Mouse (Mus musculus) mature B cell (primary cell): ENCODE results near the gene Sypl2.

Source experiments
- in situ Hi-C: fragments of 300-500 bp; cut with MboI; formaldehyde crosslinking; loops from 2 replicates; pipeline ENCODE4 v1.14.3; 2019

Gene Sypl2

DNA sequence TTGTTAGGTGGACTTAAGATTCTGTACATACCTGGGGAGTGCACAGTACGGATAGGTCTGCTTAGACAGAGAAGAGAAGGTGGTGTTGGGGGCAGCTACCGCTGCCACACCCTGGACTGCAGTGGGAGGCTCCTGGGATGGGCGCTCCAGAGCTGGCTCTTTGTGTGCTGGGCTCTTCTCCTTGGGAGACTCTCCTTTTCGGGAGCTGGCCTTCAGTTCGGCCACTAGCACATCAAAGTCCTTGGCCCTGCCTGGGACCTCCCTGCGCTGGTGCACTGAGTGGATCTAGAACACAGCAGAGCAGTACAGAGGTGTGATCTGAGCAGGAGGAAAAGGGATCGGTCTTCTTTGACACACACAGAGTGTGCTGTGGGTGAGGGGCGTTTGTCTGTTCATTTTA lies 20.8 kb downstream of the Sypl2 start:
- in situ Hi-C loops = no loop called here

DNA sequence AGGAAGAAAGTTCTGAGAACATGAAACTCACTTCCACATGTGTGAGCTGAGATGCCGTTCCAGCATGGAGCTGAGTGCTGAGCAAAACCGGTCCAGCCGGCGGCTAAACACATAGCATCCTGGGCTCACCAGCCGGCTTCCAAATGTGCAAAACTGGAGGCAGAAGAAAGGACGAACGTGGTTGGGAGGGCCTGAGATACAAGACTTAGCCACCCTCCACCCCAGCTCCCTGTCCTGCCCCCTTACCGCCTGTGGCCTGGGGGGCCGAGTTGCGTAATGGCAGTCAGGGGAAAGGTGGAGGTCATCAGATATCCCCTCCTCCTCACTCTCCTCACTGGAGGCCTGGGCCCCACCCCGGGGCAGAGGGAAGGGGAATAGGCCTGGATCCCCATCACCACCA lies 22.0 kb downstream of the Sypl2 start:
- in situ Hi-C loops = no loop called here

- in situ Hi-C loops = no loop called here
These were observed 22.7 kb downstream of the Sypl2 start for GRCm38 (mm10) chr3:108203621-108204325.

- in situ Hi-C loops = no loop called here
These were observed 23.2 kb downstream of the Sypl2 start for GRCm38 (mm10) chr3:108203212-108203611.

GRCm38 (mm10) chr3:108202506-108202905 lies 23.9 kb downstream of the Sypl2 start:
- in situ Hi-C loops = no loop called here

DNA sequence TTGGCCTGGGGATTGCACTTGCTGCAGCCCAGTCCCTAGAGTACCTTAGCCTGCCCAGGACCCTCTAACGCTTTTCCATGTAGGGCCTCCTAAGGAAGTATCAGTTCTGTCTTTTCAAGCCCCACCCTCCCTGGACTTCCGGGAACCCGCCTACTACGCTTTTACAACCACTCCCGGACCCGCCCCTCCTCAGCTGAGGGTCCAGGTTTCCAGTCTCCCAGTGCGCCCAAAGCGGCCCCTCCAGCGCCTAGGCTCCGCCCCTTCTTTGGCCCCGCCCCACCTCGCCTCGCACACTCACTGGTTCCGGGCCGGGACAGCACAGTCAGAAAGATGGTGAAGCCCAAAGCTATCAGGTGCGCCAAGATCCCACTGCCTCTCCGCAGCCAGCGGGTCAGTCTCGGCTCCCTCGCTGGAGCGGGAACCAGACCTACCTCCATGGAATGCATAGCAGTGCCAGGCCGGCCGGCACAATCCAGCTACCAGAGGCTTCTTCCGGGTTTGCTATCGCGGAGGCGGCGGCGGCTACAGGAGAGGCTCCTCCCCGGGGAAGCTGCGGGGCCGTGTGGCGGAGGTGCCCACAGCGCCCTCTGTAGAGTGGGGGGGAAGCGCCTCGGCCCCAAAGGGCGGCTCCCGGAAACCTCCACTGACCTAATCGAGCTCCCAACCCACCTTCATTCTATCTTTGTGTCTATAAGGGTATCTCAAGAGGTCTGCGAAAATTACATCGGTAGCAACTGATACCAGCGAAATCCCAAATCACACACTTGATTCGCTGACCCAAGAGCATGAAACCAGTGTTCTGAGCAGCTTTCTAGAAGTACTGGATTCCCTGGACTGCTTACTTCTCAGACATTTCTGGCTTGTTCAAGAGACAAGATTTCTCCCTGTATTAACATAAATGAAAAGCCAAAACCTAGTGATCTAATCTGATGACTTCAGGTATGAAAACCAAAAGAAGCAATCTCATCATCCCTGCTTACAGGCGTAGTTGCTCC lies 25.8 kb downstream of the Sypl2 start, which contains the start of gene Cyb561d1:
TSS of gene Cyb561d1 (minus strand) at position 884 of the 995 bp plus-strand sequence.
- in situ Hi-C loops = no loop called here

- in situ Hi-C loops = no loop called here
These were observed 27.2 kb downstream of the Sypl2 start for GRCm38 (mm10) chr3:108199231-108199630.

DNA sequence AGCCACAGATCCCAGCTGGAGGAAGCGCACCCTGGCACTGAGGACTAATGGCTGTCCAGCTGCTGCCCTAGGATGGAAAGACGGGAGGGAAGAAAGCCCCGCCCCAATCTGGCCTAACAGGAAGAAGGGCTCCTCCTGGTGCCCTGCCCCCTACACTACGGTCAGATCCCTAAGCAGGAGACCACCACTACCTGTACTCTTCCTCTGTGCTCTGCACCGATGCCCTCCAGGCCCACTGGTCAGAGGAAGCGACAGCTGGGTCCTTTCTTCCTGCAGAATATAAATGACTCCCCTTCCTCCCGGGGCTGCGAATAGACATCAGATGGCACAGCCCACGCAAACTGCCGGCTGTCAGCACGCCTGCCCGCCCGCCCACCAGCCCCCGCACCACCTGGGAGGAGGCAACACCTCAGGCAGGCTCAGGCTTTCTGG lies 29.4 kb downstream of the Sypl2 start:
- in situ Hi-C loops = no loop called here

GRCm38 (mm10) chr3:108195941-108196590 lies 30.4 kb downstream of the Sypl2 start:
- in situ Hi-C loops = no loop called here

DNA sequence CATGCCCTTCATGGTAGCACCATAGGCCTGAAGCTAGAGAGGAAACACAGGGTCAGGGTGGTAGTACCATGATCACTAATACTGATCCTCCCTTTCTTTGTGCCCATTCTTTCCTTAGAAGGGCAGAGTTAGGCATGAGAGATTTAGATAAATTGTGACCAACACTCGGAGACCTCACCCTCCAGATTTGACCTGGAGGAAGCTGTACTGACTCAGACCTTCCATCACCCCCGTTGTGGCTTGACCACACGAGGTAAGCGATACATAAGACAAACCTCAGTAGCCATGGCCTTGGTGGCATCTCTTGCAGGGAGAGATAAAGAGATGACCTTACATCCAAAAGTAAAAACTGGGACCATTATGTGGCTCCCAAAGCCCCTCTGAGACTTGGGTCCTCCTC lies 31.2 kb downstream of the Sypl2 start:
- in situ Hi-C loops = no loop called here

DNA sequence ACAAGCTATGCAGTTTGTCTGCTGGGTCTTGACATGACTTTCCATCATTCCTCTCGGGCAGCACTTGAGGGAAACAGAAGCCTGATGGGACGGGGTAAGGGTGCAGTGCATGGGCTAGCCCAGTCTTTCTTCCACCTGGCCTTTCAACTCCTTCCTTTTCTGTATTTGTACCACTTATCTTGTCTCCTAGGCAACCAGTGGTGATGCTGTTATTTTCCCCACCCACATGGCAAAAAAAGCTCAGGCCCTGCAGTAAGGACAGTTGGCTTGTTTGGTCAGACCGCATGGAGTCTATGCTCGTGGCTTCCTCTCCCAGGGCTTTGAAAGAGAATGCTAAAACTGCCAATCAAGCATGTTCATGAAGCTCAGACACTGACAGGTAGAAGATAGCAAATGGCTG lies 32.8 kb downstream of the Sypl2 start:
- in situ Hi-C loops = no loop called here

DNA sequence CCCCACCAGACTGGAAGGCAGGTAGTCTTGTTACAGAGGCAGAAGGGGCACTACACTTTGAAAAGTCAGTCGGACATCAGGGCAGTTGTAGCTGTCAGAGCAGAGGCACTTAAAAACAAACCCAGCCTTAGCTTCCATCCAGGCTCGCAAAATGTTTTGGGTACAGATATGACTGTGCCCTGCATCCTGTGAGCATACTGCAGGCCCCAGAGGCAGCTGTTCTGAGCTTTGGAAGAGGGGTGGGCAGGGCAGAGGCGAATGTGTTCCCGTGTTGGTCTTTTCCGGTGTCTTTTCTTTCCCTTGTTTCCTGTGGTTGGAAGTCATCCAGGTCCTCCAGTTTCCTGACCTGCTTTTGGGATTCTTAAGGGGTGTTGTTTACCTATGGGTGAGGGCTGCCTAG lies 36.6 kb downstream of the Sypl2 start:
- in situ Hi-C loops = no loop called here

GRCm38 (mm10) chr3:108188716-108189490 lies 37.5 kb downstream of the Sypl2 start:
- in situ Hi-C loops = no loop called here

- in situ Hi-C loops = no loop called here
These were observed 39.2 kb downstream of the Sypl2 start for GRCm38 (mm10) chr3:108187111-108187795.

GRCm38 (mm10) chr3:108186098-108187047 lies 40.1 kb downstream of the Sypl2 start, which contains the start of gene Amigo1:
Amigo1 (plus strand) TSS chr3:108186335.
- in situ Hi-C loops = no loop called here

- in situ Hi-C loops = no loop called here
These were observed 40.9 kb downstream of the Sypl2 start for GRCm38 (mm10) chr3:108185460-108186097.

GRCm38 (mm10) chr3:108184742-108185141 lies 41.7 kb downstream of the Sypl2 start:
- in situ Hi-C loops = no loop called here

GRCm38 (mm10) chr3:108180514-108180913 lies 45.9 kb downstream of the Sypl2 start:
- in situ Hi-C loops = no loop called here
